Mouse (Mus musculus): ENCODE data around the gene Stab2.

The Stab2 gene

GRCm38 (mm10) chr10:86907043-86907442, 100.8 kb downstream of the Stab2 start:
- Histone ChIP-seq H3K4me1 (replicated peaks; ENCODE audit: low read depth, low read length) (no peaks in the 10 kb centered on the region), H3K9me3 (ENCODE audit: low read length) (peaks cover 21% of the 10 kb centered on the region), H3K4me3 (replicated peaks; ENCODE audit: low read length) (no peak overlapping the region), H3K36me3 (ENCODE audit: insufficient read depth, low read length) (no peaks in the 10 kb centered on the region), H3K27me3 (ENCODE audit: insufficient read depth, low read length) (peaks cover 36% of the 10 kb centered on the region)
- no peak for TF ChIP-seq CTCF (conservative IDR thresholded peaks at IDR 0.05; ENCODE audit: low read length)
- no peak for TF ChIP-seq NANOG (IDR thresholded peaks at IDR 0.05; ENCODE audit: borderline replicate concordance, low read length)
- no peak for TF ChIP-seq POU5F1 (IDR thresholded peaks at IDR 0.05; ENCODE audit: borderline replicate concordance, low read length)

DNA sequence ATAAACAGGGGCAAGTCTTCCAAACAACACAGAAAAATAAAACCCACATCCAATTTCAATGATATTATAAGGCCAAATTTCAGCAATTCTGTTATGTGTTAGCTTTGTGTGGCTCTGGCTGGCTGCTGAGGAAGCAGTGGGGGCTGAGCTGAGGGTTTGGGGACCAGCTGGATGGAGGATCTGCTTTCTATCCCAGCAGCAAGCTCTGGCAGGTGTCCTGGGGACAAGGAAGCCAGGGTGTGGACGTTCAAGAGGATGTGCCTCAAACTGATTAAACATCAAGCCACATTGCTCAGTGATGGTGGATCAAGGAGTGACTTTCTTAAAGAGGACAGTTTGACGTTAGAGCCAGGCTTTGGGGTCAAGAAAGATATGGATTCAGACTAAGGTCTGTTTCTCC, 112.3 kb downstream of the Stab2 start:
- no peak overlapping the region for H3K4me3 ChIP-seq (replicated peaks; ENCODE audit: low read length)
- TF ChIP-seq CTCF (conservative IDR thresholded peaks at IDR 0.05; ENCODE audit: low read length), result no peak
- no peaks in the 10 kb centered on the region for H3K27me3 ChIP-seq (ENCODE audit: insufficient read depth, low read length)
- H3K36me3 ChIP-seq (ENCODE audit: insufficient read depth, low read length), result no peaks in the 10 kb centered on the region
- H3K4me1 ChIP-seq (replicated peaks; ENCODE audit: low read depth, low read length), result no peaks in the 10 kb centered on the region
- H3K9me3 ChIP-seq (ENCODE audit: low read length), result no peaks in the 10 kb centered on the region

GRCm38 (mm10) chr10:86891066-86891465, 116.8 kb downstream of the Stab2 start:
- Histone ChIP-seq H3K36me3 (ENCODE audit: insufficient read depth, low read length) (no peaks in the 10 kb centered on the region), H3K4me3 (replicated peaks; ENCODE audit: low read length) (no peak overlapping the region), H3K27me3 (ENCODE audit: insufficient read depth, low read length) (no peaks in the 10 kb centered on the region), H3K4me1 (replicated peaks; ENCODE audit: low read depth, low read length) (no peaks in the 10 kb centered on the region), H3K9me3 (ENCODE audit: low read length) (no peaks in the 10 kb centered on the region)
- TF ChIP-seq POU5F1 (IDR thresholded peaks at IDR 0.05; ENCODE audit: borderline replicate concordance, low read length) (no peak), CTCF (conservative IDR thresholded peaks at IDR 0.05; ENCODE audit: low read length) (no peak), NANOG (IDR thresholded peaks at IDR 0.05; ENCODE audit: borderline replicate concordance, low read length) (no peak)

- no peak overlapping the region for H3K4me3 ChIP-seq (replicated peaks; ENCODE audit: low read length)
- no peaks in the 10 kb centered on the region for H3K36me3 ChIP-seq (ENCODE audit: insufficient read depth, low read length)
- no peaks in the 10 kb centered on the region for H3K9me3 ChIP-seq (ENCODE audit: low read length)
- no peaks in the 10 kb centered on the region for H3K4me1 ChIP-seq (replicated peaks; ENCODE audit: low read depth, low read length)
- H3K27me3 ChIP-seq (ENCODE audit: insufficient read depth, low read length), result no peaks in the 10 kb centered on the region
- TF ChIP-seq POU5F1 (IDR thresholded peaks at IDR 0.05; ENCODE audit: borderline replicate concordance, low read length) (no peak), NANOG (IDR thresholded peaks at IDR 0.05; ENCODE audit: borderline replicate concordance, low read length) (no peak), CTCF (conservative IDR thresholded peaks at IDR 0.05; ENCODE audit: low read length) (no peak)
These were observed 117.5 kb downstream of the Stab2 start for GRCm38 (mm10) chr10:86890166-86890930.

DNA sequence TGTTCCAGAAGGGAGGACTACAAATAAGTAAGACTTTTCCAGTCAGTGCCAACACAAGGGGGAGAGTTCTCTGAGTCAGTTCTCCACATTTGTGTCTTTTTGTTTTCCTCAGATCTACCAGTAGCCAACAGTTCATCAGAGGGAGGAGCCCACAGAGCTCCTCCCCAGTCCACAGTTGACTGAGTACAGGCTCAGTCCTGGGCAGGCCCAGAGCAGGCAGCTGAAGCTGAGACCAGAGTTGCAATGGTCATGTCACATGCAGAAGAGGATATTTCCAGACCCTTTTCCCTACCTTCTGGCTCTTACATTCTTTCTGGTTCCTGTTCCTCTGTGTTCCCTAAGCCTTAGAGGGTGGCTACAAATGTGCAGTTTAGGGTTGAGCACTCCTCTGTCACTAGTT, 118.4 kb downstream of the Stab2 start:
- Histone ChIP-seq H3K4me1 (replicated peaks; ENCODE audit: low read depth, low read length) (no peaks in the 10 kb centered on the region), H3K4me3 (replicated peaks; ENCODE audit: low read length) (no peak overlapping the region), H3K27me3 (ENCODE audit: insufficient read depth, low read length) (no peaks in the 10 kb centered on the region), H3K9me3 (ENCODE audit: low read length) (no peaks in the 10 kb centered on the region), H3K36me3 (ENCODE audit: insufficient read depth, low read length) (no peaks in the 10 kb centered on the region)
- TF ChIP-seq CTCF (conservative IDR thresholded peaks at IDR 0.05; ENCODE audit: low read length) (no peak), NANOG (IDR thresholded peaks at IDR 0.05; ENCODE audit: borderline replicate concordance, low read length) (no peak), POU5F1 (IDR thresholded peaks at IDR 0.05; ENCODE audit: borderline replicate concordance, low read length) (no peak)

GRCm38 (mm10) chr10:86886434-86886833, 121.4 kb downstream of the Stab2 start:
- TF ChIP-seq NANOG (IDR thresholded peaks at IDR 0.05; ENCODE audit: borderline replicate concordance, low read length) (no peak), CTCF (conservative IDR thresholded peaks at IDR 0.05; ENCODE audit: low read length) (no peak), POU5F1 (IDR thresholded peaks at IDR 0.05; ENCODE audit: borderline replicate concordance, low read length) (no peak)
- H3K4me3 ChIP-seq (replicated peaks; ENCODE audit: low read length), result no peak overlapping the region
- no peaks in the 10 kb centered on the region for H3K36me3 ChIP-seq (ENCODE audit: insufficient read depth, low read length)
- no peaks in the 10 kb centered on the region for H3K9me3 ChIP-seq (ENCODE audit: low read length)
- H3K27me3 ChIP-seq (ENCODE audit: insufficient read depth, low read length), result no peaks in the 10 kb centered on the region
- no peaks in the 10 kb centered on the region for H3K4me1 ChIP-seq (replicated peaks; ENCODE audit: low read depth, low read length)

DNA sequence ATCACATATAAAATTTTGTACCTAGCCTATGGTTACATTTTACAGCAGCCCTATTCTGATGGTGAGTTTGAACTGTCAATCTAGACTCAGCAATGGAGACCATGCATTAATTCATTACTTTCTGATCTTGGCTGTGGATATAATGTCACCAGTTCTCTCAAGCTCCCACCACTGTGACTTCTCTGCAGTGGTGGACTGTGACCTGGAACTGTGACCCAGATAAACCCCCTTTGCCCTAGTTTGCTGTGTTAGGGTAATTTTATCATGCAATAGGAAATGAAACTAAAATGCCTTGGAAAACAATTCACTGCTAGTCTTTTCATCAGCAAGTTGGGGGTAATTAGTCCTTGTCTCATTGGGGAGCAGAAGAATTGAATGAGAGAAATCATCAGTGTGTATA, 126.4 kb downstream of the Stab2 start:
- Histone ChIP-seq H3K4me1 (replicated peaks; ENCODE audit: low read depth, low read length) (no peaks in the 10 kb centered on the region), H3K9me3 (ENCODE audit: low read length) (no peaks in the 10 kb centered on the region), H3K36me3 (ENCODE audit: insufficient read depth, low read length) (no peaks in the 10 kb centered on the region), H3K27me3 (ENCODE audit: insufficient read depth, low read length) (no peaks in the 10 kb centered on the region), H3K4me3 (replicated peaks; ENCODE audit: low read length) (no peak overlapping the region)
- TF ChIP-seq POU5F1 (IDR thresholded peaks at IDR 0.05; ENCODE audit: borderline replicate concordance, low read length), result no peak
- TF ChIP-seq NANOG (IDR thresholded peaks at IDR 0.05; ENCODE audit: borderline replicate concordance, low read length), result no peak
- TF ChIP-seq CTCF (conservative IDR thresholded peaks at IDR 0.05; ENCODE audit: low read length), result no peak

DNA sequence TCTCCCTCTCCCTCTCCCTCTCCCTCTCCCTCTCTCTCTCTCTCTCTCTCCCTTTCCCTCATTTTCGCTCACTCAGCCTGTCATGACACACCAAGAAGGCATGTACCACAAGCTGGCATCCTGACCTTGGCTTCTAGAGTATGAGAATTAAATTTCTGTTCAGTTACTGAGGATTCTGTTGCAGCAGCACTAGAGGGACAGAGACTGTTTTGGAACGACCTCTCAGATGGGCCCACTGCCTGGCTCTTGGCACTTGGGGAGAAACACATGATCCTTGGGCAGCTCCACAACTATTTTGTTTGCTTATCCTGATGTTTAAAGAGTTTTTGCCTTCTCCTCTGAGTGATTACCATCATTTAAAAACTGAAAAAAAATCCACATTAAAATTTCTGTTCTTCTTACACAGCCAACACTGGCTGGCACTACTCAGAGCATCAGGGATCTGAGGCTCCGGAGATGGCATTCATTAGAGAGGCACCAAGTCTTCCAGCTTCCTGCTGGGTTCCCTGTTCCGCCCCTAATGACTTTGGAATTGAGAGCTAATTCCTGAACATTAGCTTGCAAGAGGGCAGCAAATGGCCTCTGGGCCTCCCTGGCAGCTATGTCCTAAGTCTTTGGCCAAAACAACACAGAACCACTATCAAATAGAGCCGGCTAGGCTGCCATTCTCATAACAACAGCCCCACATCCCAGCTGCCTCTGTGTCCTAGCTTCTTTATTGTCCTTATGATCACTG, 127.6 kb downstream of the Stab2 start:
- Histone ChIP-seq H3K27me3 (ENCODE audit: insufficient read depth, low read length) (no peaks in the 10 kb centered on the region), H3K4me3 (replicated peaks; ENCODE audit: low read length) (no peak overlapping the region), H3K4me1 (replicated peaks; ENCODE audit: low read depth, low read length) (no peaks in the 10 kb centered on the region), H3K36me3 (ENCODE audit: insufficient read depth, low read length) (no peaks in the 10 kb centered on the region), H3K9me3 (ENCODE audit: low read length) (no peaks in the 10 kb centered on the region)
- TF ChIP-seq POU5F1 (IDR thresholded peaks at IDR 0.05; ENCODE audit: borderline replicate concordance, low read length) (no peak), NANOG (IDR thresholded peaks at IDR 0.05; ENCODE audit: borderline replicate concordance, low read length) (no peak), CTCF (conservative IDR thresholded peaks at IDR 0.05; ENCODE audit: low read length) (no peak)
